Mouse (Mus musculus): ENCODE data around the gene Zdhhc14. TPM values are rescaled to one million over a fixed set of nuclear protein-coding genes. Genes with fewer than 3 reads are reported as not detected.
A peak's percentile ranks its signal among the peaks of the same experiment; 100 is the strongest.

Gene Zdhhc14
- polyA plus RNA-seq, 2 experiments, result 2.6 to 5.8 TPM

DNA sequence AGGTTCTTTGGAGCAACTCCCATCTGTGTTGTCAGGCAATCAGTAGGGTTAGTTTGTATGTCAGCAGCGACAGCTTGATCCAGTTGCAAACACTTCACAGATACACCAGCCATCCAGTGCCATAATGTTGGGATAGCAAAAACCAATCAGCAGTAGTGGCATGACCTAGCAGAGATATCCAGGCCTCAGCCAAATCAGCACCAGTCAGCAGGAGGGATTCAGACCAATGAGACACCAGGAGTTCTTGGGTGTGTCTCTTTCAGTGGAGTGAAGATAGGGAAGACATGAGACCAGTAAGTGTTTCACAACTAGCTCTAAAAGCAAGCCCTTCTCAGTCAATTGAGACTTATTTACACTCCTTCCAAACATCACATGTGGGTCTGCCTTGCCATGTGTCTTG is 7.7 kb upstream of the Zdhhc14 start:
- TF ChIP-seq EP300 (IDR thresholded peaks at IDR 0.05; ENCODE audit: low read depth) (peak; percentile 73), CTCF (IDR thresholded peaks at IDR 0.05; ENCODE audit: low read depth) (0 out of 2 replicates have a peak, but pooled peaks have one; percentile 1)
- peak in 2 of 3 experiments; percentile 62 to 63 for DNase-seq (ENCODE audit: low read depth in 3 of 3, low spot score in 3 of 3)
- Histone ChIP-seq H3K4me1 (replicated peaks; ENCODE audit: control insufficient read depth in 2 of 2, insufficient read depth in 2 of 2, low read length in 1 of 2) (peaks cover 8 to 14% of the 10 kb centered on the region in 2 experiments), H3K4me3 (ENCODE audit: insufficient read depth in 1 of 2, low read depth in 2 of 2, low read length in 2 of 2) (no peak overlapping the region), H3K27me3 (ENCODE audit: control insufficient read depth, insufficient read depth, low read length) (no peaks in the 10 kb centered on the region), H3K9ac (replicated peaks) (no peak overlapping the region), H3K9me3 (ENCODE audit: control insufficient read depth, low read length) (peaks cover 6% of the 10 kb centered on the region), H3K27ac (peak overlapping the region; percentile 66), H3K36me3 (replicated peaks; ENCODE audit: control insufficient read depth, insufficient read depth, low read depth) (no peaks in the 10 kb centered on the region), H3K4me2 (ENCODE audit: low read depth) (peak overlapping the region; percentile 44; the same call in 1 of the 2 replicates)
- ATAC-seq (ENCODE audit: insufficient read depth), result peak; percentile 96
- WGBS (ENCODE audit: insufficient replicate concordance), result 49% methylated on average over 1 of the region's 1 CpGs

DNA sequence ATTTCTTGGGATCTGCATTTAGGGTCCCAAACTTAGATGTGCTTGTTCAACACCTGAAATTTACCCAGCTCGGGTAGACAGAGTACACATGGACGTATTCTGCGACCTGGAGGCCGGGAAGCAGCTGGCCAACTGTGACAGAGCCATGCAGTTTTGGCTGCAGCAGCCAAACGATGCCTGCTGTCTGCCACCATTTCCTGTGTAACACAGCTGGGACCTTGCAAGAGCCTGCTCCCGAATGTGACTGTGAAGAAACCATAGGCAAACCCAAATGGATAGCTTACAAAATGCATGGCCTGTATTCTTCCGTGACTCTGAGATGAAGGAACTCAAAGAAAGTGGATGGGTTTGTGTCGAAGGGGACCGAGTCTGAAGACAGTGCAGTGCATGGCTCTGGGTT is 4.2 kb upstream of the Zdhhc14 start:
- Histone ChIP-seq H3K27ac (no peak overlapping the region), H3K4me3 (ENCODE audit: insufficient read depth in 1 of 2, low read depth in 2 of 2, low read length in 2 of 2) (no peak overlapping the region), H3K4me2 (ENCODE audit: low read depth) (no peak overlapping the region), H3K27me3 (ENCODE audit: control insufficient read depth, insufficient read depth, low read length) (no peaks in the 10 kb centered on the region), H3K9me3 (ENCODE audit: control insufficient read depth, low read length) (peaks cover 6% of the 10 kb centered on the region), H3K4me1 (replicated peaks; ENCODE audit: control insufficient read depth in 2 of 2, insufficient read depth in 2 of 2, low read length in 1 of 2) (peaks cover 15 to 19% of the 10 kb centered on the region in 2 experiments), H3K36me3 (replicated peaks; ENCODE audit: control insufficient read depth, insufficient read depth, low read depth) (no peaks in the 10 kb centered on the region), H3K9ac (replicated peaks) (no peak overlapping the region)
- ATAC-seq (ENCODE audit: insufficient read depth) (no peak), DNase-seq (ENCODE audit: low read depth in 3 of 3, low spot score in 3 of 3) (no peak)
- TF ChIP-seq EP300 (IDR thresholded peaks at IDR 0.05; ENCODE audit: low read depth), result no peak
- TF ChIP-seq CTCF (IDR thresholded peaks at IDR 0.05; ENCODE audit: low read depth), result no peak
- 55% methylated on average over 9 of the region's 9 CpGs for WGBS (ENCODE audit: insufficient replicate concordance)

DNA sequence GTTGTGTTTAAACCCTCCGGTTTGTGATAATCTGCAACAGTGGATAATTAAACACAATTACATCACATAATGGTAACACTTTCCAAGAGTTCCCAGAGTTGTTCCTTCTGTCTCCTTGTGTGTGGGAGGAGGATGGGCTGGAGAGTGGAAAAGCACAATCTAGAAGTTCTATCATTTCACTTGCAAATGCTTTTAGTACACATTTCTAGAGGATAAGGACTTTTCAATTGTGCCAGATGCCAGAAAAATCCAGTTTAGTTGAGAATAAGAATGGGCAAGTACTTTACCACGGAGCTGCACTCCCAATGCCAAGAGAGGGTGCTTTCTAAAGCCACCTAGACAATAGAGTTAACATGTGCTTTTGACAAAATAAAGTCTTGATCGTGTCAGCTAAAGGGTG is 2.0 kb upstream of the Zdhhc14 start:
- ATAC-seq (ENCODE audit: insufficient read depth), result no peak
- H3K9me3 ChIP-seq (ENCODE audit: control insufficient read depth, low read length), result peaks cover 3% of the 10 kb centered on the region
- 70% methylated on average over 3 of the region's 3 CpGs for WGBS (ENCODE audit: insufficient replicate concordance)
- H3K4me1 ChIP-seq (replicated peaks; ENCODE audit: control insufficient read depth in 2 of 2, insufficient read depth in 2 of 2, low read length in 1 of 2), result peaks cover 13 to 18% of the 10 kb centered on the region in 2 experiments
- DNase-seq (ENCODE audit: low read depth in 3 of 3, low spot score in 3 of 3), result no peak
- no peaks in the 10 kb centered on the region for H3K27me3 ChIP-seq (ENCODE audit: control insufficient read depth, insufficient read depth, low read length)
- peaks cover 4% of the 10 kb centered on the region; the same call in 1 of the 2 replicates for H3K36me3 ChIP-seq (replicated peaks; ENCODE audit: control insufficient read depth, insufficient read depth, low read depth)
- H3K4me2 ChIP-seq (ENCODE audit: low read depth), result peak overlapping the region; percentile 99
- peak overlapping the region; percentile 90 for H3K9ac ChIP-seq (replicated peaks)
- peak overlapping the region; percentile 77 for H3K27ac ChIP-seq
- peak overlapping the region in 1 of 2 experiments; percentile 88; a peak in 1 of 4 replicates for H3K4me3 ChIP-seq (ENCODE audit: insufficient read depth in 1 of 2, low read depth in 2 of 2, low read length in 2 of 2)
- TF ChIP-seq EP300 (IDR thresholded peaks at IDR 0.05; ENCODE audit: low read depth) (no peak), CTCF (IDR thresholded peaks at IDR 0.05; ENCODE audit: low read depth) (no peak)

DNA sequence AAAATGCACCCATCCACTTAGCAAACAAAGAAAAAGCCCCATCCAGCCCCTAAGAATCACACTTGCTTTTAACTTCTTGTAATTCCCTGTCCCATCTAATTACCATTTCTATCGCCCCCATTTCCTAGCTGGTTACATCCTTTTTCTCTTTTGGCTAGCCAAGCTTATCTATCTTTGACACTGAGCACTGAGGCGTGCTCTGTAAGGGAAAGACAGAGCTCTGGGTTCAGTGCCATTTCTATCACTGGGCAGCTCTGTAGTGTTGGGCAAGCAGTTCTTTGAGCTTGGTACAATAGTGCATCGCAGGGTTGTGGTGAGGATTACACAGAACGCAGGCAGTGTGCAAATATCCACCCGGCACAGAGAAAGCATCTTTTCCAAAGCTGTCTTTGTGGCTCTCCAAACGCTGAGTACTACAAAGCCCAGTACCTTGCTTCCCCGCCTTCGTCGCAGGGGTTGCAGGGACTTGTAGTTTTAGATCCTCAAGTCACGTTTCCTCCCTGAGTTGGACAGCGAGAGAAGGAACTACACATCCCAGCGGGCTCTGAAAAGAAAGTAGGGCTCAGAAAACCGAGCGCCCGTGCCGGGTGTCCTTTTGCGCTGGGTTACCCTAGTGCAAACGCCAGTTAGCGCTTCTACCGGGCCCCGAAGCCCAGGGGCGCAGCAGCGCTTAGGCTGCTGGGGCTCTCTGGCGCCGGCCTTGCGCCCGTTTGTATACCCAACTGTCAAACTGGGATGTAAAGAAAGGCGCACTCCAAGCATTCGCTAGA is 1.1 kb upstream of the Zdhhc14 start:
- Histone ChIP-seq H3K27ac (peak overlapping the region; percentile 77), H3K27me3 (ENCODE audit: control insufficient read depth, insufficient read depth, low read length) (no peaks in the 10 kb centered on the region), H3K4me3 (ENCODE audit: insufficient read depth in 1 of 2, low read depth in 2 of 2, low read length in 2 of 2) (peak overlapping the region; percentile 83 to 88), H3K9me3 (ENCODE audit: control insufficient read depth, low read length) (no peaks in the 10 kb centered on the region), H3K9ac (replicated peaks) (peak overlapping the region; percentile 90), H3K36me3 (replicated peaks; ENCODE audit: control insufficient read depth, insufficient read depth, low read depth) (peaks cover 12% of the 10 kb centered on the region), H3K4me2 (ENCODE audit: low read depth) (peak overlapping the region; percentile 99), H3K4me1 (replicated peaks; ENCODE audit: control insufficient read depth in 2 of 2, insufficient read depth in 2 of 2, low read length in 1 of 2) (peaks cover 16 to 22% of the 10 kb centered on the region in 2 experiments)
- DNase-seq (ENCODE audit: low read depth in 3 of 3, low spot score in 3 of 3), result peak; percentile 90 to 94 (median 94)
- peak; percentile 71 for ATAC-seq (ENCODE audit: insufficient read depth)
- under 1% methylated on average over 29 of the region's 29 CpGs for WGBS (ENCODE audit: insufficient replicate concordance)
- peak; percentile 1; the same call in 1 of the 2 replicates for TF ChIP-seq CTCF (IDR thresholded peaks at IDR 0.05; ENCODE audit: low read depth)
- TF ChIP-seq EP300 (IDR thresholded peaks at IDR 0.05; ENCODE audit: low read depth), result no peak; the same call in 1 of the 2 replicates

DNA sequence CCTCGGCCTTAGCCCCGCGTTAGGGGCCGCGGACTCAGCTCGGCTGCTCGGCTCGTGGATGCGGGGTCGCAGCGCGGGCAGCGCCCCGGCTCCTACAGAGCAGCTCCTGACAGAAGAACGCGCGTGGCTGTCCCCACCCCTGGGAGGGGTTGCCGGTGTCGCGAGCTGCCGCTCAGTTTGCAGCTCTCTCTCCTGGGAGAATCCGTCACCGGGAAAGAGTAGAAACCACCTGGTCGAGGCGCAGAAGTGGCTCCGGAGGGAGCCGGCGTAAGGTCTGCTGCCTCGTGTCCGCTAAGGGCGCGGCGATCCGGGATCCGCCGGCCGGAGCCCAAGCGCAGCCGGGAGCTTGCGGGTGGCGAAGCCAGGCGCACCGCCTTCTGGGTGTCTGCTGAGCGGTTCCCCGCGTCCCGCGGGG is 396 bp downstream of the Zdhhc14 start:
- Histone ChIP-seq H3K9me3 (ENCODE audit: control insufficient read depth, low read length) (no peaks in the 10 kb centered on the region), H3K27me3 (ENCODE audit: control insufficient read depth, insufficient read depth, low read length) (no peaks in the 10 kb centered on the region), H3K4me2 (ENCODE audit: low read depth) (peak overlapping the region; percentile 99), H3K9ac (replicated peaks) (peak overlapping the region; percentile 90), H3K27ac (peak overlapping the region; percentile 77), H3K4me1 (replicated peaks; ENCODE audit: control insufficient read depth in 2 of 2, insufficient read depth in 2 of 2, low read length in 1 of 2) (peaks cover 17 to 32% of the 10 kb centered on the region in 2 experiments), H3K36me3 (replicated peaks; ENCODE audit: control insufficient read depth, insufficient read depth, low read depth) (peaks cover 15% of the 10 kb centered on the region), H3K4me3 (ENCODE audit: insufficient read depth in 1 of 2, low read depth in 2 of 2, low read length in 2 of 2) (peak overlapping the region; percentile 83 to 88)
- TF ChIP-seq EP300 (IDR thresholded peaks at IDR 0.05; ENCODE audit: low read depth) (no peak; the same call in 1 of the 2 replicates), CTCF (IDR thresholded peaks at IDR 0.05; ENCODE audit: low read depth) (no peak)
- under 1% methylated on average over 48 of the region's 48 CpGs for WGBS (ENCODE audit: insufficient replicate concordance)
- DNase-seq (ENCODE audit: low read depth in 3 of 3, low spot score in 3 of 3), result no peak
- ATAC-seq (ENCODE audit: insufficient read depth), result peak; percentile 67
